Mouse (Mus musculus): ENCODE data around the gene Srcap. TPM values are rescaled to one million over a fixed set of nuclear protein-coding genes. Genes with fewer than 3 reads are reported as not detected.
"Not testable (repeated sequence)": the region's sequence is repeated elsewhere in the genome, so short reads cannot be mapped to it uniquely, and the experiment has no call there.

The Srcap gene
- polyA plus RNA-seq (2016; fragmentation: Nextera tagmentation; extraction: Ambion mirVana), result 52.8 and 63.6 TPM in 2 replicates

DNA sequence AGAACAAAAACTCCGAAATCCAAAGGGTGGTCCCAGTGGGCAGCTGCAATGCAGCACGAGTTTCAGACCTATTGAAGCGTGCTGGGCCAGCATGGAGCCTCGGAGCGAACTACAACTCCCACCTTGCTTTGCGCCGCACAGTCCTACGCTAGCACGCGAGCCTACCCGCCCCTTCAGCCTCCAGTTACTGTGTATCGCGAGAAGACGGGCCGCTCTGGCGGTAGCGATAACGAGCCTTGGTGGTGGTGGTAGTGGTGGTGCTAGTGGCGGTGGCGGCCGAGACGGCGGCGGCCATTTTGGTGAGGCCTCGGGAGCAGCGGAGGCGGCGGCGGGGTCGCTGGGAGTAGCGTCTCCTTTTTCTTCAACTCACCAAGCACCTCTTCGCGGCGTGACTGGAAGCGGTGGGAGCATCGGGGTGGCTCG lies at the start of gene Srcap:
Srcap (plus strand) TSS at position 176 of the 423 bp plus-strand sequence.
- peak; percentile 97 for DNase-seq (ENCODE audit: extremely low spot score, low spot score)
- WGBS, result under 1% methylated on average over 37 of the region's 37 CpGs
- no peaks in the 10 kb centered on the region for H3K27me3 ChIP-seq (ENCODE audit: poor library complexity, severe bottlenecking)
- H3K4me1 ChIP-seq, result peaks cover 26% of the 10 kb centered on the region
- H3K27ac ChIP-seq, result peak within 1 kb of the TSS; percentile 99
- peaks cover 41% of the 10 kb centered on the region for H3K36me3 ChIP-seq (replicated peaks)
- H3K4me3 ChIP-seq, result peak within 1 kb of the TSS; percentile 82
- H3K9me3 ChIP-seq, result no peaks in the 10 kb centered on the region

DNA sequence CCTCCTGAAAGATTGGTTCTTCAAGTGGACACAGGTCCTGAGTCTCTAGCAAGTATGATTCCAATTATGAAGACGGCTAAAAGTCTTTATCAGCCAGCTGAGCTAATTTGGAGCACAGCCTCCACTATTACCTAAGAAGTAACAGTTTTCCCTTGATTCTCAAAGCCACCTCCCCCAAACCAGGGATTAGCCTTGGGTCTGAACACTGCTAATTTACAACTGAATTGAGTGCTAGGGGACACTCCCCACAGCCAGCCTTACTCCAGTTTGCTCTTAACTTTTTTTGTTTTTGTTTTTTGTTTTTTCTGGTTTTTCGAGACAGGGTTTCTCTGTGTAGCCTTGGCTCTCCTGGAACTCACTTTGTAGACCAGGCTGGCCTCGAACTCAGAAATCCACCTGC lies 46.6 kb upstream of the Srcap start:
- peaks cover 93% of the 10 kb centered on the region for H3K36me3 ChIP-seq (replicated peaks)
- no peaks in the 10 kb centered on the region for H3K27me3 ChIP-seq (ENCODE audit: poor library complexity, severe bottlenecking)
- 88% methylated on average over 3 of the region's 3 CpGs for WGBS
- no peak for DNase-seq (ENCODE audit: extremely low spot score, low spot score)
- H3K4me1 ChIP-seq, result peaks cover 9% of the 10 kb centered on the region
- H3K4me3 ChIP-seq, result no peak overlapping the region
- H3K9me3 ChIP-seq, result peaks cover 7% of the 10 kb centered on the region; the same call in 1 of the 2 replicates
- H3K27ac ChIP-seq, result no peak overlapping the region

DNA sequence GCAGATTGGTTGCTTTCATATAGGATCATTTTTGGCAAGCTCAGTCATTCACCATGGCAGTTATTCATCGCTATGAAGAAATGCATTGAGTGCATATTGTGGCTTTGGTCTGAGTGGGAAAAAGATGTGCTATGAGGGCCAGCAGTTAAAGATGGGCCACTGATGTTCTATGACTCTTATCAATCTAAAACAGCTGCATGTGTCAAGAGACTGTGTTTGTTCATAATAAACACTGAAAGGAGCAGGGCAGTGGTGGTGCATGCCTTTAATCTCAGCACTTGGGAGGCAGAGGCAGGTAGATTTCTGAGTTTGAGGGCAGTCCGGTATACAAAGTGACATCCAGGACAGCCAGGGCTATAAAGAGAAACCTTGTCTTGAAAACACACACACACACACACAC lies 46.1 kb upstream of the Srcap start:
- not testable (repeated sequence) for H3K9me3 ChIP-seq; DNase-seq (ENCODE audit: extremely low spot score, low spot score); H3K4me3 ChIP-seq; H3K27me3 ChIP-seq (ENCODE audit: poor library complexity, severe bottlenecking); H3K27ac ChIP-seq
- Histone ChIP-seq H3K36me3 (replicated peaks) (peaks cover 88% of the 10 kb centered on the region), H3K4me1 (peaks cover 10% of the 10 kb centered on the region)
- 99% methylated on average over 2 of the region's 2 CpGs for WGBS

DNA sequence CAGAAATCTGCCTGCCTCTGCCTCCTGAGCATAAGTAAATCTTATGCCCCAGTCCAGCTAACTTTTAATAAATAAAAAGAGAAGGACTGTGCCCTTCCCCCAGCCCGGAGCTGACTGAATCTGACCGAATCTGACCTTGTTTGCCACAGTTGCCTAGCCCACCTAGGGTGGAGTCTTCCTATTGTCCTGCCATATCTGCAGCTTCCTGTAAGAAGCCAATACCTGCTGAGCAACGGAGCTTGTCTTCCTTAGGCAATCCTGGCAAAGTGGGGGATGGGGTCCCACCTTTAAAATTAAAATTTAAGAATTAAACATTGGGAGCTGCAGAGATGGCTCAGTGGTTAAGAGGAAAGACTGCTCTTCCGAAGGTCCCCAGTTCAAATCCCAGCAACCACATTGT lies 45.2 kb upstream of the Srcap start:
- Histone ChIP-seq H3K36me3 (replicated peaks) (peaks cover 79% of the 10 kb centered on the region), H3K9me3 (peaks cover 7% of the 10 kb centered on the region; the same call in 1 of the 2 replicates), H3K27ac (no peak overlapping the region), H3K4me1 (peaks cover 12% of the 10 kb centered on the region), H3K27me3 (ENCODE audit: poor library complexity, severe bottlenecking) (no peaks in the 10 kb centered on the region), H3K4me3 (no peak overlapping the region)
- DNase-seq (ENCODE audit: extremely low spot score, low spot score), result no peak
- 90% methylated on average over 4 of the region's 4 CpGs for WGBS

DNA sequence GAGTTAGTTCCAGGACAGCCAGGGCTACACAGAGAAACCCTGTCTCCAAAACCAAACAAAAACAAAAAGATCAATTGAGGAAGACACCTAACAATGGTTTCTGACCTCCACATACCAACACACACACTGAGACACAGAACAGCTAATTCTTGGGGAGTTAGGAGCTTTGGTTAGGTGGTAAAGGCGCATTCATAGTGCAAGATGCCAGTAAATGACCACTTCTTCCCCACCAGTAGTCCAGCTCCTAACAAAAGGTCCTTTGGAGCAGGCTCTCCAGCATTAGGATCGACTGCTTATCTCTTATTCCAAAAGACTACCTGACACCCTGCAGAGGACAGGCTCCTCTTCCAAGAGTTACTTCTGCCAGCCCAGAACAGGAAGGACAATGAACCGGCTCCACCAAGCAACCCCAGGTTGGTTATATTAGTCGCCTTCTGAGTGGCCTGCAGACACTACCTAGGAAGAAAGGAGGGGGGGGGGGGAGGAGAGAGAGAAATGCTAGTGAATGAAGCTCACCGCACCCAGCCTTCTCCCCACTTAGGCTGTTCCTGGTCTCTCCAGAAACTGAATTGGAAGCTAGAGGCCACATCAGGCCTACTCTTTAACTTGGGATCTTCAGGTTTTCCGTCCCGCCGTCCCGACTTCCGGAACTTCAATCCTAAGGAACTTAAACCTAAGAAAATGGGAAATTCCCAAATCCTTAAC lies 41.6 kb upstream of the Srcap start:
- peaks cover 70% of the 10 kb centered on the region for H3K36me3 ChIP-seq (replicated peaks)

DNA sequence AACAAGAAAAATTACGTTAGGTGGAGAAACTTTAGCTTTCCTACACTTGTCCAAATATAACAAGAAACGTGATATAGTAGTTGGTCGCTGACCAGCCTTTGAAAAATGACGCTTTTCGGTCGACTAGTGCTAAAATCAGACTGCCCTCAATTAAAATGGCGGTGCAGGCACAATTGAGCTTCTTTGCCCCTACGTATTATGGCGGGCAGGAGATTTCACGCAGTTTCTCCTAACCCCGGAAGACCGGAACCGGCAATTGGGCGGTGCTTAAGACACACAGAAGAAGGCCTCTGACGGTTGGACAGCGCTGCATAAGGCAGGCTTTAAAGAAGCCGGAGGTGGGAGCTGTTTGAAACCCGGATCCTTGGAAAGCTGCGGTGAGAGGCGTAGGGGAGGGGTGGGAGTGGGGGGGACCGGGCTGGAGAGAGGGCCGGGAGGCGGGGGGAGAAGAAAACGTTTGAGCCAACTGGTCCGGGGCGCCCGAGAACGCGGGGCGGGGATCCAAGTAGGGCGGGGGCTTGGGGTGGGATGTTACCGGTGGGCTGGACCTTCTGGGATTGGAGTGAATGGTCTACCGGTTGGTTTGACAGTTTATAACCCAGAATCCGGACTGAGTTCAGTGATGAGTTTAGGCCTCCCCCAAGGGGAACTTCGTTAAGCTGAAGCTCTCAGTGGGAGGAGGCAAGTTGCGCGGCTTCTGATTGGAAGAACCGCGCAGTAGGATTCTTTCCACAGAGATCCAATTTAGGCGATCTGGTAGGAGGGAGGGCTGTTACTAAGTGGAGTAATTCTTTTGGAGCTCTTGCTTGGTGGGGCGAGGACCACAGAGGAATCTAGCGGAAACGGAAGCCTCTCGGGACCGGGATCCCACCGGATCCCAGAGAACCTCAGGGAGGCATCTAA lies 40.8 kb upstream of the Srcap start:
- peak overlapping the region; percentile 95 for H3K4me3 ChIP-seq
- WGBS, result under 1% methylated on average over 45 of the region's 46 CpGs
- peaks cover 70% of the 10 kb centered on the region for H3K36me3 ChIP-seq (replicated peaks)
- H3K27me3 ChIP-seq (ENCODE audit: poor library complexity, severe bottlenecking), result no peaks in the 10 kb centered on the region
- peak overlapping the region; percentile 97 for H3K27ac ChIP-seq
- peaks cover 7% of the 10 kb centered on the region; the same call in 1 of the 2 replicates for H3K9me3 ChIP-seq
- H3K4me1 ChIP-seq, result peaks cover 28% of the 10 kb centered on the region
- peak; percentile 94 for DNase-seq (ENCODE audit: extremely low spot score, low spot score)

More for the DNA sequence above, 41.6 kb upstream of the Srcap start:
- DNase-seq (ENCODE audit: extremely low spot score, low spot score), result peak; percentile 50
- peak overlapping the region; percentile 95 for H3K4me3 ChIP-seq
- WGBS, result 10% methylated on average over 10 of the region's 10 CpGs
- peak overlapping the region; percentile 97 for H3K27ac ChIP-seq
- peaks cover 7% of the 10 kb centered on the region; the same call in 1 of the 2 replicates for H3K9me3 ChIP-seq
- no peaks in the 10 kb centered on the region for H3K27me3 ChIP-seq (ENCODE audit: poor library complexity, severe bottlenecking)
- H3K4me1 ChIP-seq, result peaks cover 28% of the 10 kb centered on the region

DNA sequence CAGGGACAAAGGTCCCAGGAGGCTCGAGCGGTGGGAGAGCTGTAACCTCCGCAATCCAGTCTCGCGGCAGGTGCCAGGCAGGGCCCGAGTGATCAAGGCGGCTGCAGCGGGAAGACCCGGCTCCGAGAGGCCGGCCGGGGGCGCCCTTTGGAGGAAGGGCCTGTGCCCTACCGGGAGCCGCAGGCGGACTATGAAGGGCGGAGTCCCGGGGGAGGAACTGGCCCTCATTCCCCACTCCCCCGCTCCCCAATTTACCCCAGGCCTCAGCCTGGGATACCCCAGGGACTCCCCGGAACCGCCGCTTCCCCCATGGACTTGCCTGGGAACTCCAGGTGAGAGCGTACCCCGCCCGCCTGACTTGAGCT lies 40.2 kb upstream of the Srcap start:
- H3K27me3 ChIP-seq (ENCODE audit: poor library complexity, severe bottlenecking), result no peaks in the 10 kb centered on the region
- H3K4me3 ChIP-seq, result peak overlapping the region; percentile 95
- peaks cover 70% of the 10 kb centered on the region for H3K36me3 ChIP-seq (replicated peaks)
- peak overlapping the region; percentile 97 for H3K27ac ChIP-seq
- peaks cover 32% of the 10 kb centered on the region for H3K4me1 ChIP-seq
- peaks cover 5% of the 10 kb centered on the region; the same call in 1 of the 2 replicates for H3K9me3 ChIP-seq
- DNase-seq (ENCODE audit: extremely low spot score, low spot score), result no peak
- WGBS, result under 1% methylated on average over 25 of the region's 25 CpGs

DNA sequence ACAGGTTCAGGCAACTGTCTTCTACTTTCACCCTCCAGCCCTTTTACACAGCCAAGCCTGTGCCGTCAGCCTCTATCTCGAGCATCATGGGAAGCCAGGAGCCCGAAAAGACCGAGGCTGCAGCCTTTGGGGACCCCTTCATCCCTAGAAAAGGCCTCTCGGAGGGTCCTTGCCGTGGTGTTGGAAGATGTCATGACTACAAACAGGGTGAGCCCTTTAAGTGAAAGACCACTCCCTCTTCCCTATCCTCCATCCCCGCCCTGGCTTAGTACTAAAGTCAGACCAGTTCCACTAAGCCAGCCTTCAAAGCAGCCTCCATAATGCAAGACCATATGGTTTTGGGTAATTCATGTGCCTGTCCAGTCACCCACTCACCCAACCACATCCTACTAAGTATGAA lies 39.7 kb upstream of the Srcap start:
- Histone ChIP-seq H3K36me3 (replicated peaks) (peaks cover 70% of the 10 kb centered on the region), H3K4me1 (peaks cover 36% of the 10 kb centered on the region), H3K27ac (peak overlapping the region; percentile 97), H3K9me3 (peaks cover 5% of the 10 kb centered on the region; the same call in 1 of the 2 replicates), H3K27me3 (ENCODE audit: poor library complexity, severe bottlenecking) (no peaks in the 10 kb centered on the region), H3K4me3 (peak overlapping the region; percentile 95)
- 3% methylated on average over 7 of the region's 7 CpGs for WGBS
- DNase-seq (ENCODE audit: extremely low spot score, low spot score), result no peak

DNA sequence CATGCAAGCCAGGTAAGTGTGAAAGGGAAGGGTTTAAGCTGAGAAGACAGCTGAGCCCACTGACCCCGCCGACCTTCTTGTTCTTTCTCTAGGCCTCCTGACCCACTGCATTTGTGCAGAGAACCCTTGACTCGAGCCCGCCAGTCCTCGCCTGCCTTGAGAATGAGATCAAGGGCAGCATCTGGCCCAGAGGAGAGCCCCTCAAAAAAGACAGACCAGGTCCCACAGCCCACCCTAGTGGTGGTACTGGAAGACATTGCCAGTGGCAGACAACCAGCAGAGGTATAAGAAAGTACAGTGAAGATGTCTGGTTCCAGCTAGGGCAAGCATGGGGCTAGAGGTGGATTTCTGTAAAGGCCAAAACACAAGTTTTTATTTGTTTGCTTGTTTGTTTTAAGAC lies 38.1 kb upstream of the Srcap start:
- 88% methylated on average over 5 of the region's 5 CpGs for WGBS
- H3K27ac ChIP-seq, result no peak overlapping the region
- H3K9me3 ChIP-seq, result no peaks in the 10 kb centered on the region; the same call in 1 of the 2 replicates
- H3K4me3 ChIP-seq, result peak overlapping the region; percentile 18; the same call in 1 of the 2 replicates
- H3K27me3 ChIP-seq (ENCODE audit: poor library complexity, severe bottlenecking), result no peaks in the 10 kb centered on the region
- peaks cover 44% of the 10 kb centered on the region for H3K4me1 ChIP-seq
- no peak for DNase-seq (ENCODE audit: extremely low spot score, low spot score)
- peaks cover 57% of the 10 kb centered on the region for H3K36me3 ChIP-seq (replicated peaks)

DNA sequence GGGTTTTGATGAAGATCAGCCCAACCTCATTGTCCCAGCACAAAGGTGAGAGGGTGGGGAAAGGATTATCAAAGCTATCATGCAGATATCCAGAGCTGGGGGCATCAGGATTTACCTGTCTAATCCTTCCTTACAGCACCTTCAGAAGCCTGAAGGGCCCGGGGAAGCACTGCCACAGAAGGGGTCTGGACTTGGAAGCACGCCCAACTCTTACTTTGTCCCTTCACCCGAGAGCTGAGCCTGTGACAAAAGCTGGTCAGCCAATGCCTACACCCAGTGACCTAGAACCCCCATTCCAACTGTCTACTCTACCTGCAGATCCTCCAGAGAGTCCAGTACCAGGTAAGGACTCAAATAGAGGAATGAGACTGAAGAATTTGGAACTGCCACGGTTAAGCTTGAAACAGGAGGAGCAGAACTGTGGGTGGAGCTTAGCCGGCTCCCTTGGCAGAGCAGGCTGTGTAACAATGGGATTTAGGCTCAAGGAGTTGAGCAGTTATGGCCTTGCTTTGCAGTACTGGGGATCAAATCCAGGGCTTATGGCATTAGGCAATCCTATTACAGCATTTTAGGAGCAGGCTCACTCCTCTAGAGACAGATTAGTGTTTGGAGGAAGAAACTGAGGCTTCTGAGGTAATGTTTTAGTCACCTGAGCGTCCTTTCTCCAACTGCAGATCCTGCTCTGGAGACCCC lies 37.3 kb upstream of the Srcap start:
- no peaks in the 10 kb centered on the region for H3K27me3 ChIP-seq (ENCODE audit: poor library complexity, severe bottlenecking)
- H3K9me3 ChIP-seq, result no peaks in the 10 kb centered on the region
- DNase-seq (ENCODE audit: extremely low spot score, low spot score), result no peak
- peaks cover 44% of the 10 kb centered on the region for H3K4me1 ChIP-seq
- H3K27ac ChIP-seq, result no peak overlapping the region
- H3K4me3 ChIP-seq, result no peak overlapping the region
- WGBS, result 88% methylated on average over 6 of the region's 6 CpGs
- H3K36me3 ChIP-seq (replicated peaks), result peaks cover 49% of the 10 kb centered on the region

DNA sequence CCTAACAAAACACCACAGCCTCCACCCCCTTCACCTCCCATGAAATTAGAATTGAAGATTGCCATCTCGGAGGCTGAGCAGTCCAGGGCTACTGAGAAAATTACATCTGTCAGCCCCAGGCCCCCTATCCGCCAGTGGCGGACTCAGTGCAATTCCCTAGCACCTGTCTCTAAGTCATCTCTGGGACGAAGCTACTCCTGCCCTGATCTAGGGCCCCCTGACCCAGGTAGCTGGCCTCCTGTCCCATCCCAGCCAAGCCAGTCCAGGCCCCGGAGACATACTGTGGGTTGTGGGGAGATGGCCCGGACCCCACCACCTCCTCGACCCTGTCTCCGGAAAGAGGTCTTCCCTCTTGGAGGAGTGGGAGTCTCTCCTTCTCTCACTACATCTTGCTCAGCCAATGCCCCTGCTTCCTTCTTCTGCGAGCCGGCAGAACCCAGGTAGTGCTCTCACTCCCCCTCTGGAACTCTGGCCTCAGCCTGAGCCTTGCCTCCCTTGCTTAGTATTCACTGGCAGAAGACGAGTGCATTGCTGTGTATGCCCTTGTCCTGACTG lies 36.5 kb upstream of the Srcap start:
- 93% methylated on average over 11 of the region's 11 CpGs for WGBS
- no peaks in the 10 kb centered on the region for H3K9me3 ChIP-seq
- H3K4me3 ChIP-seq, result 0 out of 2 replicates have a peak overlapping the region, but pooled peaks have one; percentile 11
- no peak overlapping the region for H3K27ac ChIP-seq
- H3K4me1 ChIP-seq, result peaks cover 45% of the 10 kb centered on the region
- H3K27me3 ChIP-seq (ENCODE audit: poor library complexity, severe bottlenecking), result no peaks in the 10 kb centered on the region
- no peak for DNase-seq (ENCODE audit: extremely low spot score, low spot score)
- H3K36me3 ChIP-seq (replicated peaks), result peaks cover 52% of the 10 kb centered on the region

DNA sequence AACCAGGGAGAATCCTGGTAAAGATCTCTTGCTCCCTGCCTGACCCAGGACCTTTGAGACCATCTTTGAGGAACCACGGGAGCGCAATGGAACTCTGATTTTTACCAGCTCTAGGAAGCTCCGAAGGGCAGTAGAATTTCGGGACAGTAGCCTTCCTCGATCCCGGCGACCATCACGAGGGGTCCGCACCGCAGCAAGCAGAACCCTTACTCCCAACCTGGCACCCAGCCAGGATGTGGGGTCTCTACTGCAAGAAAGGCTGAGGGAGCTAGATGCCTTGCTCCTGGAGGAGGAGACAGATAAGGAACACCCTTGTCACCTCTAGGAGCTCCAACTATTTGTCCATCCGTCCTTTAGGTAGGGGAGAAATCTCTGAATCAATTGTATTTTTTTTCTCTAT lies 35.4 kb upstream of the Srcap start:
- 96% methylated on average over 11 of the region's 11 CpGs for WGBS
- Histone ChIP-seq H3K9me3 (no peaks in the 10 kb centered on the region), H3K36me3 (replicated peaks) (peaks cover 62% of the 10 kb centered on the region), H3K4me1 (peaks cover 53% of the 10 kb centered on the region), H3K4me3 (no peak overlapping the region; the same call in 1 of the 2 replicates), H3K27me3 (ENCODE audit: poor library complexity, severe bottlenecking) (no peaks in the 10 kb centered on the region), H3K27ac (no peak overlapping the region)
- no peak for DNase-seq (ENCODE audit: extremely low spot score, low spot score)
